Mouse (Mus musculus): Measurements from ENCODE around the gene Heatr4. TPM values are rescaled to one million over a fixed set of nuclear protein-coding genes. Genes with fewer than 3 reads are reported as not detected.

Heatr4 gene
- polyA plus RNA-seq, 1 experiment from 2014 or later, result not detected

DNA sequence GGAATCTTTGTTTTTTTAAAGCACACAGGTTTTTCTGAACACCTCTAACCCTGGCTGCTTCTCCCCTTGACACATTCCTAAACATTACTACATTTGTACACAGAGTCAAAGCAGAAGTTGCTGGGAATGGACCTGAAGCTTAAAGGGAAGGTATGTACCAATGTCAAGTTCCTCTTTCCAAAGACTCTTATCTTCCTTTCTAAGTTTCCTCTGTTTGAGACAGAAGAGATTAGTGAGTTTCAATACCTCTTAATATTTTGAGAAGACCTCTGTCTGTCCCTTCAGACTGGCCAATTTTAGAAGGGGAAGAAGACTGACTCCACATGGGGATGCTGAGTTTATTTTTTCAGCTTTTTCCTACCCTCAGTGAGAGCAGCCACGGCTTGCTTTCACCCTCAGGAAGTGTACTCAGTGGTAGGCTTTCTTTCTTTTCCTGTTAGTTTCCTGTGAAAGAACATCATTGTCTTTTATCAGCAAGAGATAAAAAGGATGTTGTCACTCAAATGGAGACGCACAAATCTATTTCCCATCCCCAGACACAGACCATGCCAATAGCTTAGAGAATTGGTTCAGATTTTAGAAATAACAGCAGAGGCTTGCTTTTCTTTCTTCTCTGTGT lies 55.4 kb downstream of the Heatr4 start:
- H3K27ac ChIP-seq (replicated peaks in 1 of 2; ENCODE audit: control insufficient read depth in 1 of 2, insufficient read depth in 1 of 2, low read depth in 2 of 2, low read length in 2 of 2), result peak overlapping the region; percentile 39 to 64; a peak in 3 of 4 replicates
- peaks cover 10 to 18% of the 10 kb centered on the region in 2 experiments for H3K4me1 ChIP-seq (ENCODE audit: control insufficient read depth in 2 of 2, insufficient read depth in 2 of 2, low read length in 2 of 2)
- 0 out of 2 replicates have a peak, but pooled peaks have one; percentile 3 for ATAC-seq (ENCODE audit: insufficient number of reproducible peaks, insufficient read depth, low FRiP score, low read depth)
- H3K9me3 ChIP-seq (ENCODE audit: control insufficient read depth, low read length), result 0 out of 2 replicates have a peak, but pooled peaks cover under 1% of the 10 kb centered on the region
- H3K4me3 ChIP-seq (ENCODE audit: control insufficient read depth in 1 of 2, insufficient read depth in 1 of 2, low read depth in 1 of 2, low read length in 2 of 2), result no peak overlapping the region
- H3K9ac ChIP-seq (ENCODE audit: low read length), result no peak overlapping the region
- no peaks in the 10 kb centered on the region for H3K36me3 ChIP-seq (ENCODE audit: control insufficient read depth, insufficient read depth, low read length)
- H3K4me2 ChIP-seq (ENCODE audit: low read length), result no peak overlapping the region
- H3K27me3 ChIP-seq (ENCODE audit: control insufficient read depth, insufficient read depth, low read length), result no peaks in the 10 kb centered on the region
- WGBS, result 9% methylated on average over 2 of the region's 2 CpGs

DNA sequence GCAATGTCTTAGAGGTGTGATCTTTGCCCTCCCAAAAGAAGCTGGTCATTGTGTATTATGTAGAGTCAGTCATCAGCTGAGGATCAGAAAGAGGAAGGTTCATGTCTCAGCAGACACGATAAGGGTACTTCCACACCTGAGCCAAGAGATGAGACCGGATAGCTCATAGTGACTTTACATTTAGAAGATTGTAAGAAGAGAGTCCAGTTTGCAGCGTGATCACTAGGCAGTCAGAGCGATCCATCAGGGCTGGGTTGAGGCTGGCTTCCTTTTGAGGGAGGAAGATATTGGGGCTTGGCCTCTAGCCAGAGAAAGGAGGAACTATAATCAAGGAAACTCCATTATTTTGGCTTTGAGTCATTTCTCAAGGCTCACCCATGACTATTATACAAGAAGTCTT lies 56.9 kb downstream of the Heatr4 start:
- H3K4me1 ChIP-seq (ENCODE audit: control insufficient read depth in 2 of 2, insufficient read depth in 2 of 2, low read length in 2 of 2), result peaks cover 14 to 33% of the 10 kb centered on the region in 2 experiments
- H3K9me3 ChIP-seq (ENCODE audit: control insufficient read depth, low read length), result no peaks in the 10 kb centered on the region
- no peak overlapping the region for H3K9ac ChIP-seq (ENCODE audit: low read length)
- H3K36me3 ChIP-seq (ENCODE audit: control insufficient read depth, insufficient read depth, low read length), result no peaks in the 10 kb centered on the region
- 67% methylated on average over 4 of the region's 4 CpGs for WGBS
- H3K4me3 ChIP-seq (ENCODE audit: control insufficient read depth in 1 of 2, insufficient read depth in 1 of 2, low read depth in 1 of 2, low read length in 2 of 2), result no peak overlapping the region
- H3K27me3 ChIP-seq (ENCODE audit: control insufficient read depth, insufficient read depth, low read length), result no peaks in the 10 kb centered on the region
- peak overlapping the region; percentile 34 to 43; a peak in 1 of 4 replicates for H3K27ac ChIP-seq (replicated peaks in 1 of 2; ENCODE audit: control insufficient read depth in 1 of 2, insufficient read depth in 1 of 2, low read depth in 2 of 2, low read length in 2 of 2)
- no peak overlapping the region for H3K4me2 ChIP-seq (ENCODE audit: low read length)
- no peak for ATAC-seq (ENCODE audit: insufficient number of reproducible peaks, insufficient read depth, low FRiP score, low read depth)

DNA sequence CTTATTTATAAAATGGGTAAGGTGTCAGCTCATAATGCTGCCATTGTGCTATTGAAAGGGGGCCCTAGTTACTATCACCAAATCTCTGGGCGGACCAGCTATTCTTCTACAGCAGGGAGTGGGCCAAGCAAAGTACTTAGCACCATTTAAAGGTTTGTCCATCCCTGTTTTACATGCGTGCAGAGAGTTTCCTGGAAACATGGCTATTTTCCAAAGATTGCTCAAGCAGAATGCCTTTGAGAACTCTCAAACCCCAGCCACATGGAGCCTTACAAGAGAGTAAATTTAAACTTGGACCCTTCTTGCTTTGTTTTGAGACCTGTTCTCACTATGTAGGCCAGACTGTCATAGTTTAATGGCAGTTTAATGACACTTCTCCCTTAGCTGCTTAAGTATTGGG lies 58.6 kb downstream of the Heatr4 start:
- H3K9me3 ChIP-seq (ENCODE audit: control insufficient read depth, low read length), result no peaks in the 10 kb centered on the region
- H3K27ac ChIP-seq (replicated peaks in 1 of 2; ENCODE audit: control insufficient read depth in 1 of 2, insufficient read depth in 1 of 2, low read depth in 2 of 2, low read length in 2 of 2), result no peak overlapping the region
- H3K36me3 ChIP-seq (ENCODE audit: control insufficient read depth, insufficient read depth, low read length), result no peaks in the 10 kb centered on the region
- H3K4me1 ChIP-seq (ENCODE audit: control insufficient read depth in 2 of 2, insufficient read depth in 2 of 2, low read length in 2 of 2), result peaks cover 14 to 35% of the 10 kb centered on the region in 2 experiments
- H3K27me3 ChIP-seq (ENCODE audit: control insufficient read depth, insufficient read depth, low read length), result no peaks in the 10 kb centered on the region
- no peak overlapping the region for H3K9ac ChIP-seq (ENCODE audit: low read length)
- no peak for ATAC-seq (ENCODE audit: insufficient number of reproducible peaks, insufficient read depth, low FRiP score, low read depth)
- no peak overlapping the region for H3K4me3 ChIP-seq (ENCODE audit: control insufficient read depth in 1 of 2, insufficient read depth in 1 of 2, low read depth in 1 of 2, low read length in 2 of 2)
- WGBS, result 72% methylated on average over 2 of the region's 2 CpGs
- no peak overlapping the region for H3K4me2 ChIP-seq (ENCODE audit: low read length)

DNA sequence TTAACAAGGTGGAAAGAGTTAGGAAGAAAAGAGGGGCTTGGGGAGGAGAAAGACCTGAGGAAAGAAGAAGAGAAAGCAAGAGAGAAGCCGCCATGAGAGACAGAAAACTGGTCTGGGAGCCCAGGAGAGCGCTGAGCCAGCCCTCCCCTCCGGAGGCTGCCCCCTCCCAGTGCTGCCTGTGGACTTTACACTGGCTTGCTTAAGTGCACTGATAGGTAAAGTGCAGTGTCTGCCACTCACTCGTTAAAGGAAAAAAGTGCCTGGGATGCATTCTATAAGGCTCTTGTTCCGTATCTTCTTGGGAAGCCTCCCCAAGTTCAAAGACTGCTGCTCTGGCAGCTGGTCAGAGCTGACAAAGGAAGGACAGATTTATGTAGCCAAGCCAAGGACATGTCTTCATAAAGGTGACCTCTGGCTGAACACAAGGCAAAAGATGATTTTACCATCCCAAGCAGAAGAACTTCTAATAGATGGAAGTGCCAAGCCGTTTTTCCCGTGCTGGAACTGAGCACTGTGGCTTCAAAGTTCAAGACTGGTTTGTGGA lies 59.4 kb downstream of the Heatr4 start:
- Histone ChIP-seq H3K27me3 (ENCODE audit: control insufficient read depth, insufficient read depth, low read length) (no peaks in the 10 kb centered on the region), H3K9me3 (ENCODE audit: control insufficient read depth, low read length) (no peaks in the 10 kb centered on the region), H3K9ac (ENCODE audit: low read length) (peak overlapping the region; percentile 18; the same call in 1 of the 2 replicates), H3K4me2 (ENCODE audit: low read length) (peak overlapping the region; percentile 47), H3K27ac (replicated peaks in 1 of 2; ENCODE audit: control insufficient read depth in 1 of 2, insufficient read depth in 1 of 2, low read depth in 2 of 2, low read length in 2 of 2) (peak overlapping the region; percentile 66 to 78), H3K4me1 (ENCODE audit: control insufficient read depth in 2 of 2, insufficient read depth in 2 of 2, low read length in 2 of 2) (peaks cover 14 to 39% of the 10 kb centered on the region in 2 experiments), H3K36me3 (ENCODE audit: control insufficient read depth, insufficient read depth, low read length) (no peaks in the 10 kb centered on the region), H3K4me3 (ENCODE audit: control insufficient read depth in 1 of 2, insufficient read depth in 1 of 2, low read depth in 1 of 2, low read length in 2 of 2) (no peak overlapping the region)
- WGBS, result 27% methylated on average over 7 of the region's 7 CpGs
- no peak for ATAC-seq (ENCODE audit: insufficient number of reproducible peaks, insufficient read depth, low FRiP score, low read depth)

DNA sequence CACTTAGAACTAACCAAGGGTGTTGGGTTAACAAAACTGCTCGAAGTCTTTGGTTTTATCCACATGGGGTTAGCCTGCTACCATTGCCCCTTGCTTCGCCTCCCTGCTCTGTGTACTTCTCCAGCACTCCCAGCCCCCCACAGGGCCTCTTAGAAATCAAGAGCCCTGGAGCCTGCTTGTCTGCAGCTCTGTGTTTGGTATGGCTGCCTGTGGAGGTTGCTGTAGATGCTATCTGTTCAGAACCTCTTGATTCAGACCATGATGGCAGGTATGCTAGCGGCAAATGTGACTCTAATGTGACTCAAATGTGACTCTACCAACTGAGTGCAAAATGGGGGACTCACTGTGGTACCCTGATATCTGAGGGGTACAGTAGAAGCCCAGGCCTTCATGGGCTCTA lies 60.3 kb downstream of the Heatr4 start:
- no peak for ATAC-seq (ENCODE audit: insufficient number of reproducible peaks, insufficient read depth, low FRiP score, low read depth)
- Histone ChIP-seq H3K36me3 (ENCODE audit: control insufficient read depth, insufficient read depth, low read length) (no peaks in the 10 kb centered on the region), H3K4me3 (ENCODE audit: control insufficient read depth in 1 of 2, insufficient read depth in 1 of 2, low read depth in 1 of 2, low read length in 2 of 2) (no peak overlapping the region), H3K4me2 (ENCODE audit: low read length) (peak overlapping the region; percentile 47; the same call in 1 of the 2 replicates), H3K9ac (ENCODE audit: low read length) (no peak overlapping the region), H3K4me1 (ENCODE audit: control insufficient read depth in 2 of 2, insufficient read depth in 2 of 2, low read length in 2 of 2) (peaks cover 14 to 43% of the 10 kb centered on the region in 2 experiments), H3K27me3 (ENCODE audit: control insufficient read depth, insufficient read depth, low read length) (no peaks in the 10 kb centered on the region), H3K27ac (replicated peaks in 1 of 2; ENCODE audit: control insufficient read depth in 1 of 2, insufficient read depth in 1 of 2, low read depth in 2 of 2, low read length in 2 of 2) (peak overlapping the region; percentile 46 to 74), H3K9me3 (ENCODE audit: control insufficient read depth, low read length) (no peaks in the 10 kb centered on the region)
- 30% methylated on average over 3 of the region's 3 CpGs for WGBS

DNA sequence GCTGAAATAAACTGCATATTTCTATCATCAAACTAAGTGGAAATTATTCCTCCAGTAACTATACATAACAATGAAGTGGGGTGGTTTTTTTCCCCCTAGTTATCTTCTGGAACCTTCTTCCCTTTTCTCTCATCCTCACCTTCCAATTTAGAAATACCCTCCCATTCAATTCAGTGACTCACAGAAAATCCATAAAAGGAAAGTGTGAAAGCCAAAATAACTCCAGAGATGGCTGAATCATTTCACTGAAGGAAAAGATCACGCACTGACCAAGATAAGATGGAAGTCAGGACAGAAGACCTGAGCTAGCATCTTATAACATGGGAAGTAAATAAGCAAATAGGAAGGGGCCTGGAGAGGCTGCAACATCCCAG lies 61.2 kb downstream of the Heatr4 start:
- Histone ChIP-seq H3K27me3 (ENCODE audit: control insufficient read depth, insufficient read depth, low read length) (no peaks in the 10 kb centered on the region), H3K4me1 (ENCODE audit: control insufficient read depth in 2 of 2, insufficient read depth in 2 of 2, low read length in 2 of 2) (peaks cover 14 to 35% of the 10 kb centered on the region in 2 experiments), H3K4me3 (ENCODE audit: control insufficient read depth in 1 of 2, insufficient read depth in 1 of 2, low read depth in 1 of 2, low read length in 2 of 2) (no peak overlapping the region), H3K36me3 (ENCODE audit: control insufficient read depth, insufficient read depth, low read length) (no peaks in the 10 kb centered on the region), H3K27ac (replicated peaks in 1 of 2; ENCODE audit: control insufficient read depth in 1 of 2, insufficient read depth in 1 of 2, low read depth in 2 of 2, low read length in 2 of 2) (peak overlapping the region in 1 of 2 experiments; percentile 46; a peak in 1 of 4 replicates), H3K9ac (ENCODE audit: low read length) (peak overlapping the region; percentile 80; the same call in 1 of the 2 replicates), H3K4me2 (ENCODE audit: low read length) (peak overlapping the region; percentile 65; the same call in 1 of the 2 replicates), H3K9me3 (ENCODE audit: control insufficient read depth, low read length) (no peaks in the 10 kb centered on the region)
- no peak for ATAC-seq (ENCODE audit: insufficient number of reproducible peaks, insufficient read depth, low FRiP score, low read depth)
- 30% methylated on average over 1 of the region's 1 CpGs for WGBS

DNA sequence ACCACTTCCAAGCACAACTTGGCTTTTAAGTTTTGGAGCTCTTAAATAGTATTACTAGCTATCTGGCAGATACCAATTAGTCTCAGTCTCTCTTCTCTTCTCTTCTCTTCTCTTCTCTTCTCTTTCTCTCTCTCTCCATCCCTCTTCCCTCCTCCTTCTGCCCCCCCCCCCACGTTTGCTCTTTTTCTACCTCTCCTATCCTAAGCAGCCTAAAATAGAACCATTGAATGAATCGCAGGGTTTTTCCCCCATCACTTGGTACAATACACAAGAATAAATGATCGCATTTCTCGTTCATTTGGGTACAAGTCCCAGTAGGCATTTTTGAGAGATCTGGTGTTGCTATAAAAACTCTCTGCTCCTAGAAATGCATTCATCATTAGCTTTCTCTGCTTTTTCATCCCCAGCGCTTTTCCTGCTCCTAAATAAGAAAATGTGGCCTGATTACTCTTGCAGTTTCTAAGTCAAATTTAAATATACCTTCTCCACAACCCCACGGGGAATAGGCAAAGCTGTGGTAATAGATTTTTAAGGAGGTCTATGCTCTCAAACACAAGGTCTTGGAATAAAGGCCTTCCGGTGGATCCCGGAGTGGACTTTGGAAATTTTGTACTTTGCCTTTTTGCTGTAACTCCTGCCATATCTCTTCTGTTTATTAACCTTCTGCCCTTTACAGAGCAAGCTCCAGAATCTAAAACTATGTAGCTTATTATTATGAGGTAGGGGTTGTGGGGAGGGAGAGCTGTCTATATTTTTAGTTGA lies 61.7 kb downstream of the Heatr4 start:
- no peaks in the 10 kb centered on the region for H3K9me3 ChIP-seq (ENCODE audit: control insufficient read depth, low read length)
- peak overlapping the region; percentile 65 for H3K4me2 ChIP-seq (ENCODE audit: low read length)
- peak overlapping the region; percentile 80 for H3K9ac ChIP-seq (ENCODE audit: low read length)
- peak overlapping the region; percentile 62 to 99; a peak in 3 of 4 replicates for H3K4me3 ChIP-seq (ENCODE audit: control insufficient read depth in 1 of 2, insufficient read depth in 1 of 2, low read depth in 1 of 2, low read length in 2 of 2)
- peak overlapping the region in 1 of 2 experiments; percentile 82; a peak in 3 of 4 replicates for H3K27ac ChIP-seq (replicated peaks in 1 of 2; ENCODE audit: control insufficient read depth in 1 of 2, insufficient read depth in 1 of 2, low read depth in 2 of 2, low read length in 2 of 2)
- 32% methylated on average over 8 of the region's 8 CpGs for WGBS
- no peak for ATAC-seq (ENCODE audit: insufficient number of reproducible peaks, insufficient read depth, low FRiP score, low read depth)
- no peaks in the 10 kb centered on the region for H3K36me3 ChIP-seq (ENCODE audit: control insufficient read depth, insufficient read depth, low read length)
- peaks cover 14 to 35% of the 10 kb centered on the region in 2 experiments for H3K4me1 ChIP-seq (ENCODE audit: control insufficient read depth in 2 of 2, insufficient read depth in 2 of 2, low read length in 2 of 2)
- H3K27me3 ChIP-seq (ENCODE audit: control insufficient read depth, insufficient read depth, low read length), result no peaks in the 10 kb centered on the region
